Mouse (Mus musculus) c-Kit-positive CD71-positive TER-119-positive erythroid progenitor cells, embryonic 14.5 days (primary cell): ENCODE measurements around the gene Gucy2g.

Experiments
- DNase-seq: peaks from one replicate; pipeline ENCODE4 v3.0.0-alpha.2; 2013; ENCODE audit warnings: low spot score

Gucy2g gene

GRCm38 (mm10) chr19:55241186-55241645 lies at the start of gene Gucy2g:
Gene Gucy2g (minus strand): TSS chr19:55241236.
- no peak for DNase-seq

- no peak for DNase-seq
Measured at GRCm38 (mm10) chr19:55288974-55289373, 47.9 kb upstream of the Gucy2g start.

- DNase-seq: no peak
Measured at GRCm38 (mm10) chr19:55286034-55286433, 45.0 kb upstream of the Gucy2g start.

- peak; percentile 87 for DNase-seq
Measured at GRCm38 (mm10) chr19:55284093-55284492, 43.1 kb upstream of the Gucy2g start.

- no peak for DNase-seq
Measured at GRCm38 (mm10) chr19:55276770-55277169, 35.7 kb upstream of the Gucy2g start.

- no peak for DNase-seq
Measured at GRCm38 (mm10) chr19:55276100-55276499, 35.1 kb upstream of the Gucy2g start.

GRCm38 (mm10) chr19:55273340-55273739 lies 32.3 kb upstream of the Gucy2g start:
- no peak for DNase-seq

- no peak for DNase-seq
Measured at GRCm38 (mm10) chr19:55271448-55271847, 30.4 kb upstream of the Gucy2g start.

GRCm38 (mm10) chr19:55269051-55269450 lies 28.0 kb upstream of the Gucy2g start:
- no peak for DNase-seq

- DNase-seq: no peak
Measured at GRCm38 (mm10) chr19:55268150-55268549, 27.1 kb upstream of the Gucy2g start.

- no peak for DNase-seq
Measured at GRCm38 (mm10) chr19:55266786-55267185, 25.8 kb upstream of the Gucy2g start.

- DNase-seq: no peak
Measured at GRCm38 (mm10) chr19:55265269-55265668, 24.2 kb upstream of the Gucy2g start.

GRCm38 (mm10) chr19:55260389-55261184 lies 19.6 kb upstream of the Gucy2g start:
- DNase-seq: no peak

GRCm38 (mm10) chr19:55258514-55258913 lies 17.5 kb upstream of the Gucy2g start:
- no peak for DNase-seq

- DNase-seq: no peak
Measured at GRCm38 (mm10) chr19:55257656-55258375, 16.8 kb upstream of the Gucy2g start.

GRCm38 (mm10) chr19:55256156-55256555 lies 15.1 kb upstream of the Gucy2g start:
- DNase-seq: no peak

- DNase-seq: peak; percentile 64
Measured at GRCm38 (mm10) chr19:55254513-55255016, 13.5 kb upstream of the Gucy2g start.

GRCm38 (mm10) chr19:55253570-55254441 lies 12.8 kb upstream of the Gucy2g start:
- DNase-seq: peak; percentile 65

- no peak for DNase-seq
Measured at GRCm38 (mm10) chr19:55253239-55253569, 12.2 kb upstream of the Gucy2g start.

- no peak for DNase-seq
Measured at GRCm38 (mm10) chr19:55251383-55252124, 10.5 kb upstream of the Gucy2g start, which contains the start of gene Acsl5. Gene Acsl5 (plus strand): TSS chr19:55251938.

GRCm38 (mm10) chr19:55250451-55250850 lies 9.4 kb upstream of the Gucy2g start:
- DNase-seq: no peak
